Mouse (Mus musculus) stomach, postnatal 0 days (tissue): Measurements from ENCODE around the gene Ppard. TPM values are rescaled to one million over a fixed set of nuclear protein-coding genes. Genes with fewer than 3 reads are reported as not detected.

Experiments
- ATAC-seq: fragments of 200-750 bp; cut with Nextera tagmentation; 2 replicates; pipeline ENCODE4 v1.8.0; 2017; ENCODE audit not compliant: low FRiP score, low TSS enrichment
- DNase-seq: peaks from one replicate; pipeline ENCODE4 v3.0.0-alpha.2; 2016; ENCODE audit warnings: low spot score
- H3K27ac ChIP-seq: fragments of 300-500 bp; sonication (generic); replicated peaks from 2 replicates; pipeline ENCODE4 v1.5.1; 2014; ENCODE audit warnings: mild to moderate bottlenecking, control low read depth
- H3K27me3 ChIP-seq: fragments of 300-500 bp; sonication (generic); 2 replicates; pipeline ENCODE4 v1.6.1; 2014; ENCODE audit warnings: low read length; ENCODE audit not compliant: control insufficient read depth, insufficient read depth
- H3K36me3 ChIP-seq: fragments of 300-500 bp; sonication (generic); 2 replicates; pipeline ENCODE4 v1.6.1; 2014; ENCODE audit warnings: low read length, mixed read lengths; ENCODE audit not compliant: control insufficient read depth, insufficient read depth
- H3K4me1 ChIP-seq: fragments of 300-500 bp; sonication (generic); replicated peaks from 2 replicates; pipeline ENCODE4 v1.6.1; 2014; ENCODE audit warnings: antibody characterized with exemption; ENCODE audit not compliant: control insufficient read depth, insufficient read depth
- H3K4me2 ChIP-seq: fragments of 300-500 bp; sonication (generic); replicated peaks from 2 replicates; pipeline ENCODE4 v1.6.1; 2014; ENCODE audit warnings: low read depth, mild to moderate bottlenecking, control low read depth, moderate library complexity
- H3K4me3 ChIP-seq: fragments of 300-500 bp; sonication (generic); 2 replicates; pipeline ENCODE4 v1.5.1; 2014; ENCODE audit warnings: low read depth, low read length, control low read depth
- H3K9ac ChIP-seq: fragments of 300-500 bp; sonication (generic); 2 replicates; pipeline ENCODE4 v1.6.1; 2014; ENCODE audit warnings: mild to moderate bottlenecking, low read length, control low read depth, mixed read lengths
- H3K9me3 ChIP-seq: fragments of 300-500 bp; sonication (generic); 2 replicates; pipeline ENCODE4 v1.6.1; 2016; ENCODE audit warnings: low read length; ENCODE audit not compliant: control insufficient read depth
- CTCF ChIP-seq: IDR thresholded peaks from 2 replicates; pipeline ENCODE4 v1.5.1; 2016; ENCODE audit warnings: antibody characterized with exemption, low read depth, mild to moderate bottlenecking, moderate library complexity
- EP300 ChIP-seq: optimal IDR thresholded peaks from 2 replicates; pipeline ENCODE3; 2016; ENCODE audit warnings: antibody characterized with exemption
- WGBS: fragments of 180-500 bp; shearing (Covaris S2); extraction: QIAGEN DNeasy Blood & Tissue Kit; methylation state at CpG from one replicate; pipeline ENCODE4 v1.1.7; 2014; 5-methylcytosine and 5-hydroxymethylcytosine counted together
- polyA plus RNA-seq: library from polyadenylated mRNA; unstranded; fragments of >200 nt; fragmentation: Nextera tagmentation; extraction: Ambion mirVana; gene quantifications from 2 replicates; pipeline ENCODE4 v1.2.1, GENCODE M21; 2015

Ppard gene
- polyA plus RNA-seq, 1 experiment from 2014 or later: 3.4 TPM

GRCm38 (mm10) chr17:28300850-28301249 is 68.3 kb downstream of the Ppard start:
- Histone ChIP-seq H3K4me2 (no peak overlapping the region), H3K36me3 (peaks cover 11% of the 10 kb centered on the region), H3K27me3 (no peaks in the 10 kb centered on the region), H3K27ac (no peak overlapping the region), H3K9me3 (no peaks in the 10 kb centered on the region), H3K9ac (no peak overlapping the region), H3K4me1 (no peaks in the 10 kb centered on the region), H3K4me3 (no peak overlapping the region)
- no peak for ATAC-seq
- no peak for DNase-seq
- TF ChIP-seq CTCF: no peak
- TF ChIP-seq EP300: no peak
- WGBS: 49% methylated on average over 3 of the region's 3 CpGs

- no peaks in the 10 kb centered on the region for H3K27me3 ChIP-seq
- 48% methylated on average over 10 of the region's 10 CpGs for WGBS
- H3K9me3 ChIP-seq: no peaks in the 10 kb centered on the region
- TF ChIP-seq CTCF (no peak), EP300 (no peak)
- H3K9ac ChIP-seq: no peak overlapping the region
- DNase-seq: no peak
- H3K4me2 ChIP-seq: no peak overlapping the region
- no peak overlapping the region for H3K27ac ChIP-seq
- H3K36me3 ChIP-seq: no peaks in the 10 kb centered on the region
- H3K4me3 ChIP-seq: no peak overlapping the region
- no peak for ATAC-seq
- H3K4me1 ChIP-seq: no peaks in the 10 kb centered on the region
Measured at GRCm38 (mm10) chr17:28305172-28305571, 72.7 kb downstream of the Ppard start.

GRCm38 (mm10) chr17:28308297-28309195 is 76.0 kb downstream of the Ppard start:
- no peaks in the 10 kb centered on the region for H3K9me3 ChIP-seq
- WGBS: 10% methylated on average over 18 of the region's 18 CpGs
- ATAC-seq: no peak
- TF ChIP-seq CTCF (peak; percentile 97), EP300 (no peak)
- no peaks in the 10 kb centered on the region for H3K4me1 ChIP-seq
- H3K4me3 ChIP-seq: no peak overlapping the region
- no peaks in the 10 kb centered on the region for H3K36me3 ChIP-seq
- DNase-seq: peak; percentile 89
- no peak overlapping the region for H3K27ac ChIP-seq
- H3K9ac ChIP-seq: peak overlapping the region; percentile 13; the same call in 1 of the 2 replicates
- H3K27me3 ChIP-seq: no peaks in the 10 kb centered on the region
- peak overlapping the region; percentile 34; the same call in 1 of the 2 replicates for H3K4me2 ChIP-seq

GRCm38 (mm10) chr17:28310831-28311230 is 78.3 kb downstream of the Ppard start:
- ATAC-seq (no peak), DNase-seq (no peak)
- WGBS: 74% methylated on average over 3 of the region's 3 CpGs
- 0 out of 2 replicates have a peak, but pooled peaks have one; percentile 28 for TF ChIP-seq CTCF
- no peak for TF ChIP-seq EP300
- H3K36me3 ChIP-seq: no peaks in the 10 kb centered on the region
- no peaks in the 10 kb centered on the region for H3K27me3 ChIP-seq
- H3K4me1 ChIP-seq: 0 out of 2 replicates have a peak, but pooled peaks cover 3% of the 10 kb centered on the region
- H3K9ac ChIP-seq: no peak overlapping the region
- H3K9me3 ChIP-seq: no peaks in the 10 kb centered on the region
- H3K4me3 ChIP-seq: no peak overlapping the region
- H3K27ac ChIP-seq: no peak overlapping the region
- no peak overlapping the region for H3K4me2 ChIP-seq

GRCm38 (mm10) chr17:28311366-28312132 is 79.0 kb downstream of the Ppard start:
- H3K4me3 ChIP-seq: no peak overlapping the region
- no peak for ATAC-seq
- H3K4me1 ChIP-seq: 0 out of 2 replicates have a peak, but pooled peaks cover 3% of the 10 kb centered on the region
- no peak overlapping the region for H3K9ac ChIP-seq
- no peak overlapping the region for H3K4me2 ChIP-seq
- DNase-seq: no peak
- WGBS: 84% methylated on average over 5 of the region's 5 CpGs
- H3K27me3 ChIP-seq: no peaks in the 10 kb centered on the region
- H3K9me3 ChIP-seq: no peaks in the 10 kb centered on the region
- H3K27ac ChIP-seq: no peak overlapping the region
- H3K36me3 ChIP-seq: no peaks in the 10 kb centered on the region; the same call in 1 of the 2 replicates
- no peak for TF ChIP-seq EP300
- TF ChIP-seq CTCF: no peak
